ENCODE assay signal across 9 mouse cellular contexts in the genomic region with DNA sequence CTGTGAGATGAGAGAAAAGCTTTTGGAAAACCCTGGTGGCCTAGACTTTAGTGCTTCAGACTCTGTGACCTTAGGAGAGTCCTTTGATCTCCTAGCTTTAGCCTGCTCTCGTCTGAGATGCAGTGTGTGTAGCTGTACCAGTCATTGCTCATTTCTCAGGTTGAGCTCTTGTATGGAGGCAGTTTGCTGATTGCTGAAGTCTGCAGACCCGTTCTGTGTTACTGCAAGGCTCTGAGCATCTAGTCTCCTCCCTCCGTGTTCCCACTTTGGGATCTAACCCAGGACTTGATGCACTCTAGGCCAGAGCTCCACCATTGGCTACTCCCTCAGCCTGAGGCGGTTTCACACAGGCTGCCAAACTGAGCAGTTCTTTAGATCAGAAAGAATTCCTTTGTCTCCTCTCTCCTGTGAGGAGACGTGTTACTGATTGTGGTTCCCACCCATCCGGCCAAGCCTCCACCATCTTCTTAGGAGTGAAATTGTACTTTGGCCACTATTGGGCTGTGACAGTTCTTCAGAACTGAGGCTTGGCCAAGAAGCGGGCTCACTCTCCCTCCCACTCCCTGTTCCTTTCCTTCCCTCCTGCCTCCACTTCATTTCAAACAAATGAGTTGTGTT.
A peak's percentile ranks its signal among the peaks of the same experiment; 100 is the strongest.
DNase-seq lines count a peak whose midpoint lies in the region; ATAC-seq and TF ChIP-seq lines count a peak whose summit lies in the region.
"Had no signal": no experiment of that assay in that cellular context is flagged by ENCODE, and none has a peak within 500 bp of the region (broad histone marks: within the 10 kb centered on the region; RNA-seq: fewer than 3 reads in every experiment).

No protein-coding gene starts in this region.

- DNase-seq in gastrocnemius, adult 2 months = no peak
- DNase-seq in gastrocnemius, adult 8-10 months (ENCODE audit: low spot score in 2 of 2) = no peak
- DNase-seq in R1 (ENCODE audit: low read depth, low spot score) (peak; percentile 93), adipocyte (ENCODE audit: low spot score) (no peak)
- peak; percentile 45 to 46 for DNase-seq in heart, adult 2 months
- no peak for DNase-seq in thymus, postnatal 4 days
- no peak for DNase-seq in thymus, postnatal 36 days

- H3K9me3 ChIP-seq in lung, embryonic 15.5 days = no peaks in the 10 kb centered on the region
- H3K9me3 ChIP-seq: liver, embryonic 15.5 days had no signal

- H3K27ac ChIP-seq in gastrocnemius, adult 2 months = peak overlapping the region; percentile 16; the same call in 1 of the 2 replicates
- peak overlapping the region; percentile 26 for H3K27ac ChIP-seq in heart, adult 2 months
- peak overlapping the region; percentile 89 for H3K27ac ChIP-seq in lung, embryonic 15.5 days
- H3K27ac ChIP-seq: liver, embryonic 15.5 days had no signal

- H3K36me3 ChIP-seq in heart, adult 2 months (ENCODE audit: control insufficient read depth, insufficient read depth, low read length) = no peaks in the 10 kb centered on the region
- H3K36me3 ChIP-seq in lung, embryonic 15.5 days = no peaks in the 10 kb centered on the region
- H3K36me3 ChIP-seq: liver, embryonic 15.5 days had no signal

- no peak for TF ChIP-seq CTCF in gastrocnemius, adult 2 months (IDR thresholded peaks at IDR 0.05)
- TF ChIP-seq CTCF in heart, adult 2 months (IDR thresholded peaks at IDR 0.05) = no peak

- peak; percentile 92 for ATAC-seq in lung, embryonic 15.5 days (ENCODE audit: borderline replicate concordance, extremely low read depth, low FRiP score, low TSS enrichment)

- H3K79me2 ChIP-seq in heart, adult 2 months (replicated peaks; ENCODE audit: control insufficient read depth, insufficient read depth, low read length) = no peaks in the 10 kb centered on the region

- no peak for TF ChIP-seq EP300 in heart, adult 2 months (IDR thresholded peaks at IDR 0.05; ENCODE audit: insufficient read depth, low read depth, low read length)

- no peak overlapping the region for H3K4me3 ChIP-seq in gastrocnemius, adult 2 months
- no peak overlapping the region for H3K4me3 ChIP-seq in heart, adult 2 months
- H3K4me3 ChIP-seq in lung, embryonic 15.5 days = no peak overlapping the region
- H3K4me3 ChIP-seq: liver, embryonic 15.5 days had no signal

- 45% methylated on average over 7 of the region's 7 CpGs for WGBS in heart, adult 2 months
- WGBS in lung, embryonic 15.5 days = 19% methylated on average over 7 of the region's 7 CpGs

- H3K4me1 ChIP-seq in heart, adult 2 months (ENCODE audit: control insufficient read depth, insufficient read depth, low read length) = peaks cover 4% of the 10 kb centered on the region
- H3K4me1 ChIP-seq in lung, embryonic 15.5 days = peaks cover 43% of the 10 kb centered on the region

- TF ChIP-seq POLR2A in heart, adult 2 months (IDR thresholded peaks at IDR 0.05; ENCODE audit: insufficient read depth, low read depth, low read length) = no peak

- intact Hi-C loops in gastrocnemius, adult 2 months (cut with DNase I) = no loop called here
- intact Hi-C loops in heart, adult 2 months (cut with DNase I) = no loop called here

- H3K9ac ChIP-seq in heart, adult 2 months (ENCODE audit: low read depth, low read length) = no peak overlapping the region
- 0 out of 2 replicates have a peak overlapping the region, but pooled peaks have one; percentile 1 for H3K9ac ChIP-seq in lung, embryonic 15.5 days
- H3K9ac ChIP-seq: liver, embryonic 15.5 days had no signal

- H3K4me2 ChIP-seq in lung, embryonic 15.5 days = no peak overlapping the region
- H3K4me2 ChIP-seq: liver, embryonic 15.5 days had no signal

- no peaks in the 10 kb centered on the region for H3K27me3 ChIP-seq in heart, adult 2 months (ENCODE audit: control insufficient read depth, insufficient read depth, low read length)
- H3K27me3 ChIP-seq in lung, embryonic 15.5 days = no peaks in the 10 kb centered on the region

Comparison
In these comparisons a context has a peak if more than half of its experiments do, and no peak if none do; other contexts are left out.
1. DNase-seq: peak in R1 (single experiment) and heart, adult 2 months (2 of 2); none in gastrocnemius, adult 2 months (single experiment), gastrocnemius, adult 8-10 months (0 of 2), adipocyte (single experiment), thymus, postnatal 4 days (single experiment) and thymus, postnatal 36 days (0 of 2).
2. H3K27ac ChIP-seq: peak in every context shown above with its lines; median percentile 89 in lung, embryonic 15.5 days; 26 in heart, adult 2 months; 16 in gastrocnemius, adult 2 months.